Mouse (Mus musculus) kidney, adult 9 months (tissue): ENCODE data around the gene Slc16a11.

ENCODE experiments used
- DNase-seq: peaks from one replicate; pipeline ENCODE4 v3.0.0; 2022

Slc16a11 gene

GRCm38 (mm10) chr11:70265252-70265651 is 52.7 kb downstream of the Slc16a11 start:
- DNase-seq = no peak

- DNase-seq = no peak
These were observed 53.3 kb downstream of the Slc16a11 start for GRCm38 (mm10) chr11:70265819-70266218.
